Mouse (Mus musculus): ENCODE results near the gene Erc1.

GRCm38 (mm10) chr6:119792562-119792961 lies 55.4 kb downstream of the Erc1 start:
- no peak for TF ChIP-seq POLR2A (IDR thresholded peaks at IDR 0.05; ENCODE audit: low read depth, low read length)
- TF ChIP-seq CTCF (IDR thresholded peaks at IDR 0.05; ENCODE audit: extremely low read depth, insufficient read depth, insufficient read length, insufficient replicate concordance), result peak; percentile 57; the same call in 1 of the 2 replicates

Data from spleen, adult 2 months (tissue).